Mouse (Mus musculus): ENCODE measurements around the gene Itpk1. TPM values are rescaled to one million over a fixed set of nuclear protein-coding genes. Genes with fewer than 3 reads are reported as not detected.

Itpk1 gene
- polyA plus RNA-seq, 1 experiment from 2014 or later, result 4.8 TPM

DNA sequence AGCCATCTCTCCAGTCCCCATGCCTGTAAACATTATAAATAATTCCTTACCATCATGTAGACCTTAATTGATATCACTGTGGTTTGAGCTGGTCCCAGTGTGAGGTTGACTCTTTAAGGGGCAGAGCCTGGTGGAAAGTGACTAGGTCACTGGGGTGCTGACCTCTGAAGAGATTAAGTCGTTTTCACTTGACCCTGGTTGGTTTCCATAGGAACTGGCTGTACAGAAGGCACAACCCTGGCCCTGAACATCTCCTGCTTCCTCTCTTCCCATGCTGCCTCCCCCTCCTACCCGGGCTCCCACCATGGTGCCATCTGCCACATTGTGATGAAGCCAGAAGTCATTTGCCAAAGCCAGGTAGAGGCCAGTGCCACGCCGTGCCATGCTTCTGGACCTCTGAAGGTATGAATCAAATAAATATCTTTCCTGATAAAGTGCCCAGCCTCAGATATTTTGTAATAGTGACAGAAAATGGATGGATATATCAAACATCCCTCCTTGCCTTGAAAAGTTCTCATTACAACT, 6.2 kb upstream of the Itpk1 start:
- H3K27ac ChIP-seq, result no peak overlapping the region
- peaks cover 4% of the 10 kb centered on the region for H3K4me1 ChIP-seq (replicated peaks)
- no peak overlapping the region for H3K9ac ChIP-seq
- no peak for ATAC-seq (replicated peaks; ENCODE audit: insufficient number of reproducible peaks, insufficient read depth, low FRiP score, low read depth)
- H3K36me3 ChIP-seq, result no peaks in the 10 kb centered on the region
- H3K27me3 ChIP-seq, result no peaks in the 10 kb centered on the region
- H3K4me3 ChIP-seq, result no peak overlapping the region
- H3K9me3 ChIP-seq (replicated peaks), result no peaks in the 10 kb centered on the region
- WGBS, result 62% methylated on average over 4 of the region's 4 CpGs
- H3K4me2 ChIP-seq, result no peak overlapping the region

DNA sequence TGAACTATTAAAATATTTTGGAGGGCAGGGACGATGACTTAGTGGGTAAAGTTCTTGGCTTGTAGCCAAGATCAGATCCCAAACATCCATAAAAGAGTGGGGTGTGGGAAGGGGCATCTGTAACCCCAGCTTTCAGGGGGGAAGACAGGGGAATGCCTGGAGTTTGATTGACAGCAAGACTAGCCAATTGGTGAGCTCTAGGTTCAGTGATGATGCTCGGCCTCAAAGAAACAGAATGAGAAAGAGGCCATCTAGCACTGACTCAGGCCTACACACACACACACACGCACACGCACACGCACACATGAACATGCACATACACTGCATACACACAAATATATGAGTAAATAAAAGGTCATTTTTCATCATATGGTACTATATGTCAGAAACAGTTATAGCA, 5.2 kb upstream of the Itpk1 start:
- Histone ChIP-seq H3K27ac (no peak overlapping the region), H3K4me2 (no peak overlapping the region), H3K9me3 (replicated peaks) (no peaks in the 10 kb centered on the region), H3K9ac (no peak overlapping the region), H3K4me1 (replicated peaks) (peaks cover 12% of the 10 kb centered on the region), H3K27me3 (no peaks in the 10 kb centered on the region), H3K36me3 (no peaks in the 10 kb centered on the region), H3K4me3 (no peak overlapping the region)
- WGBS, result 84% methylated on average over 5 of the region's 5 CpGs
- ATAC-seq (replicated peaks; ENCODE audit: insufficient number of reproducible peaks, insufficient read depth, low FRiP score, low read depth), result no peak

- H3K4me1 ChIP-seq (replicated peaks), result peaks cover 22% of the 10 kb centered on the region
- H3K9me3 ChIP-seq (replicated peaks), result no peaks in the 10 kb centered on the region
- H3K36me3 ChIP-seq, result no peaks in the 10 kb centered on the region
- WGBS, result 31% methylated on average over 11 of the region's 11 CpGs
- H3K9ac ChIP-seq, result no peak overlapping the region
- peak overlapping the region; percentile 27 for H3K4me3 ChIP-seq
- ATAC-seq (replicated peaks; ENCODE audit: insufficient number of reproducible peaks, insufficient read depth, low FRiP score, low read depth), result no peak
- H3K4me2 ChIP-seq, result peak overlapping the region; percentile 58
- H3K27ac ChIP-seq, result no peak overlapping the region
- H3K27me3 ChIP-seq, result no peaks in the 10 kb centered on the region
Observed at GRCm38 (mm10) chr12:102708220-102708619, 3.5 kb upstream of the Itpk1 start.

GRCm38 (mm10) chr12:102706833-102707463, 2.2 kb upstream of the Itpk1 start:
- Histone ChIP-seq H3K9me3 (replicated peaks) (no peaks in the 10 kb centered on the region), H3K4me1 (replicated peaks) (peaks cover 30% of the 10 kb centered on the region), H3K9ac (no peak overlapping the region), H3K36me3 (no peaks in the 10 kb centered on the region), H3K27ac (no peak overlapping the region), H3K4me3 (no peak overlapping the region), H3K27me3 (no peaks in the 10 kb centered on the region), H3K4me2 (no peak overlapping the region)
- 90% methylated on average over 10 of the region's 10 CpGs for WGBS
- ATAC-seq (replicated peaks; ENCODE audit: insufficient number of reproducible peaks, insufficient read depth, low FRiP score, low read depth), result no peak

- H3K27me3 ChIP-seq, result no peaks in the 10 kb centered on the region
- no peaks in the 10 kb centered on the region for H3K36me3 ChIP-seq
- H3K4me1 ChIP-seq (replicated peaks), result peaks cover 30% of the 10 kb centered on the region
- H3K4me3 ChIP-seq, result peak overlapping the region; percentile 76; the same call in 1 of the 2 replicates
- H3K27ac ChIP-seq, result 0 out of 2 replicates have a peak overlapping the region, but pooled peaks have one; percentile 88
- peak overlapping the region; percentile 95 for H3K4me2 ChIP-seq
- H3K9me3 ChIP-seq (replicated peaks), result no peaks in the 10 kb centered on the region
- no peak overlapping the region for H3K9ac ChIP-seq
- no peak for ATAC-seq (replicated peaks; ENCODE audit: insufficient number of reproducible peaks, insufficient read depth, low FRiP score, low read depth)
- 69% methylated on average over 6 of the region's 6 CpGs for WGBS
Observed at GRCm38 (mm10) chr12:102705906-102706640, 1.3 kb upstream of the Itpk1 start.

- H3K9ac ChIP-seq, result peak overlapping the region; percentile 90
- H3K36me3 ChIP-seq, result no peaks in the 10 kb centered on the region
- H3K9me3 ChIP-seq (replicated peaks), result no peaks in the 10 kb centered on the region
- H3K4me2 ChIP-seq, result peak overlapping the region; percentile 95
- H3K4me1 ChIP-seq (replicated peaks), result peaks cover 30% of the 10 kb centered on the region
- no peaks in the 10 kb centered on the region for H3K27me3 ChIP-seq
- 3% methylated on average over 45 of the region's 45 CpGs for WGBS
- H3K4me3 ChIP-seq, result peak overlapping the region; percentile 76
- peak overlapping the region; percentile 88 for H3K27ac ChIP-seq
- peak; percentile 60 for ATAC-seq (replicated peaks; ENCODE audit: insufficient number of reproducible peaks, insufficient read depth, low FRiP score, low read depth)
Observed at GRCm38 (mm10) chr12:102705216-102705871, 614 bp upstream of the Itpk1 start.

- Histone ChIP-seq H3K36me3 (no peaks in the 10 kb centered on the region), H3K4me3 (peak overlapping the region; percentile 76), H3K4me2 (peak overlapping the region; percentile 95), H3K27ac (peak overlapping the region; percentile 62), H3K4me1 (replicated peaks) (peaks cover 30% of the 10 kb centered on the region), H3K27me3 (no peaks in the 10 kb centered on the region), H3K9ac (peak overlapping the region; percentile 90), H3K9me3 (replicated peaks) (no peaks in the 10 kb centered on the region)
- ATAC-seq (replicated peaks; ENCODE audit: insufficient number of reproducible peaks, insufficient read depth, low FRiP score, low read depth), result 0 out of 2 replicates have a peak, but pooled peaks have one; percentile 2
- 12% methylated on average over 17 of the region's 17 CpGs for WGBS
Observed at GRCm38 (mm10) chr12:102703921-102704408, 765 bp downstream of the Itpk1 start.

DNA sequence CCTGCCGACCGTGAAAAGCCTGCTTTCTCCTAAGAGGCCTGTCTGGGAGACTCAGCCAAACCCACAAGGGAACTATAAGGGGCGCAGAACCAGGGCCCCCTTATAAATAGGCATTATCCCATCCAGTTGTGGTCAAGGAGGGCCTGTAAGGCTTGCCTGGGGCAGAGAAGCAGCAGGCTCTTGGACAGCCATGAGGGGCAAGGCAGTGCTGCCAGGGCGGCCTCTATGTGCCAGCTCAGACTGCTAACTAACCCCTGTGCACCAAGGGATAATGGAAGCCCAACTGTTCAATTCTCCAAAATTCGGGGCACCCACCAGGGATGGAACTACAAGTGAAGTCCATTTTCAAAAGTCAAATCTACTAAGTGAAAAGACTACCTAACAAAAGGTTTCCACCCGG, 1.3 kb downstream of the Itpk1 start:
- Histone ChIP-seq H3K27me3 (no peaks in the 10 kb centered on the region), H3K27ac (no peak overlapping the region), H3K4me1 (replicated peaks) (peaks cover 31% of the 10 kb centered on the region), H3K4me3 (peak overlapping the region; percentile 76), H3K4me2 (peak overlapping the region; percentile 95), H3K9ac (no peak overlapping the region), H3K36me3 (no peaks in the 10 kb centered on the region), H3K9me3 (replicated peaks) (no peaks in the 10 kb centered on the region)
- ATAC-seq (replicated peaks; ENCODE audit: insufficient number of reproducible peaks, insufficient read depth, low FRiP score, low read depth), result no peak
- WGBS, result 52% methylated on average over 6 of the region's 6 CpGs

DNA sequence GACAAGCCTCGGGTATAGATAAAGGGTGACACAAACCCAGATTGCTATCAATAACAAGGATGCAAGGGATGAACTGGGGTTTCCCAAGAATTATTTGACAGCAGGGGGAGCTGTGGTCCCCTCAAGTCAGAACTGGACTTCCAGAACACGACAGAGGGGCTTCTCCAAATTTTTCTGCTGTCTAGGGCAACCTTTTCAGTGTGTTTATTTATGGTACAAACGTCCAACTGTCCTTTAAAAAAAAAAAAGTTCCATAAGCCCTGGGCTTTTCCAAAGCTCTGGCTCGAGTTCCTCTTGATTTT, 1.7 kb downstream of the Itpk1 start:
- WGBS, result 14% methylated on average over 4 of the region's 4 CpGs

DNA sequence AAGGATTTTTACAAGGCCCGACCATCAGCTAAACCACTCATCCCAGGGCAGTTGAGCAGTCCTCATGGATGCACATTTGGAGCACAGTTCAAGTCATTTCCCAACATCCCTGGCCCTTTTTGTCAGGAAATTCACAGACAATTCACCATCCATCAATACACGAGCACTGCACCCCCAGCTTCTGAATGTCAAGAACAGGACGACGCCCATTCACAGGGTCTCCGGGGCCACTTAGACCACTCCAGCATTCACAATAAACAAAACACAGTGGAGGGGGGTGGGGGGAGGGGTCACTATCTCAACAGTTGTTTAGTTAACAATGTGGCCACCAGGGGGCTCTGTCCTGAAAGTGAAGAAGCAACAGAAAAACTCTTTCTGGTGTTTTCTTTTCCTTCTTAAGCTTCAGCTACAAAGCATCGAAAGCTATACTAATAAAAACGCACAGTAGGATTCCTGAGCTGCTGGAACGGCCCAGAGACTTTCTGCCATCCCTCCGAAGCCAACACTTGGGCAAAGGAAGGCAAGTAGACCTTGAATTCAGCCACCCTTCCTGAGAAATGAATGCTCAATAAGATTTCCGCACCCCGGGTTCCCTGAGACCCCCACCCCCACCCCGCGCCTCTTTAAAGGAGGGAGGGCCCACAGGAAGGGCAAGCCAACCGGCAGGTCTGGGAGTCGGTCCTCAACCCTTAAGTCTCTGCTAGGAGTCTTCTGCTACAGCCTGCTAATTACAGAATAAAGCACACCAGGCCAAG, 2.2 kb downstream of the Itpk1 start:
- 7% methylated on average over 15 of the region's 15 CpGs for WGBS
- peaks cover 38% of the 10 kb centered on the region for H3K4me1 ChIP-seq (replicated peaks)
- H3K27ac ChIP-seq, result peak overlapping the region; percentile 54
- ATAC-seq (replicated peaks; ENCODE audit: insufficient number of reproducible peaks, insufficient read depth, low FRiP score, low read depth), result no peak
- peak overlapping the region; percentile 76 for H3K4me3 ChIP-seq
- H3K27me3 ChIP-seq, result no peaks in the 10 kb centered on the region
- H3K4me2 ChIP-seq, result peak overlapping the region; percentile 95
- H3K36me3 ChIP-seq, result no peaks in the 10 kb centered on the region
- H3K9me3 ChIP-seq (replicated peaks), result no peaks in the 10 kb centered on the region
- H3K9ac ChIP-seq, result peak overlapping the region; percentile 32; the same call in 1 of the 2 replicates

More for the DNA sequence above, 1.7 kb downstream of the Itpk1 start:
- Histone ChIP-seq H3K27ac (peak overlapping the region; percentile 54; the same call in 1 of the 2 replicates), H3K27me3 (no peaks in the 10 kb centered on the region), H3K9ac (peak overlapping the region; percentile 32; the same call in 1 of the 2 replicates), H3K4me2 (peak overlapping the region; percentile 95), H3K4me1 (replicated peaks) (peaks cover 35% of the 10 kb centered on the region), H3K9me3 (replicated peaks) (no peaks in the 10 kb centered on the region), H3K4me3 (peak overlapping the region; percentile 76), H3K36me3 (no peaks in the 10 kb centered on the region)
- no peak for ATAC-seq (replicated peaks; ENCODE audit: insufficient number of reproducible peaks, insufficient read depth, low FRiP score, low read depth)
